Mouse (Mus musculus) large intestine, adult 2 months (tissue): ENCODE measurements around the gene Rabgef1. TPM values are rescaled to one million over a fixed set of nuclear protein-coding genes. Genes with fewer than 3 reads are reported as not detected.

Experiments used
- DNase-seq: peaks from one replicate; pipeline ENCODE4 v3.0.0-alpha.2; 2012; ENCODE audit warnings: low read depth, low spot score
- WGBS: fragments of 180-500 bp; shearing (Covaris S2); methylation state at CpG from one replicate; pipeline ENCODE4 v1.1.7; 2018; 5-methylcytosine and 5-hydroxymethylcytosine counted together
- polyA plus RNA-seq: library from polyadenylated mRNA; depleted of rRNA; stranded (reverse); fragments of >200 nt; gene quantifications from 2 replicates; pipeline ENCODE4 v1.2.3, GENCODE M21; 2012

Gene Rabgef1
- polyA plus RNA-seq, 1 experiment = 11.7 TPM

DNA sequence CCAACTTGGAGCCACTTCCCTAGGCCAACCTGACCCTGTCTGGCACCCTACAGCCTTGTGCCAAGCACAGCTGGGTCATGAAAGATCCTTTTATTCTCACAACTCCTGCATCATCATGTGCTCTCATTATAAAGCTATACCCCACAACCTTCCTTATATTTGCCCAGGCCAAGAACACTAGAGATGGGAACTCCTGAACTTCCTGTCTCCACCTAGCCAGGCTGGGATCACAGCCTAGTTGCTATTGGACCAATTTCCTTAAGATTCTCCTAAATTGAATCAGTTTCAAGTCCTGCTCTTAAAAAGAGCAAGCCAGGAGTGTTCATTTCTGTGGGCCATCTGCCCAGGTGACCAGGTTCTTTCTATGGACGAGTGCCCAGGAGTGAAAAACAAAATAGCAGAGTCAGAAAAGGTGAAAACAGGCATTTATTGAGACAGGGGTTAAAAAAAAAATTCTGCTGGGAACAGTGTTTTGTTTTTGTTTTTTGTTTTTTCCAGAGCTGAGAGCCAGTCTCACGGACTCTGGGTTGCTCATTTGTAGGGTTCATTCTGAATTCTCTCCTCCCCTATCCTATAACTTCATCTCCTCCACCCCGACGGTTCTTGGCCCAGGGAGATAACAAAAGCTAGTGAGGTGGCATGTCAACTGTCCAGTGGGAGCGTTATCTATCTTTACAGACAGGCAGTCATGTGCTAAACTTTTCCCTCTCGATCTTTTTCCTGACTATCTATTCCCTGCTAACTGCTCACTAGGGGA is 754 bp upstream of the Rabgef1 start:
- DNase-seq = no peak
- WGBS = 8% methylated on average over 6 of the region's 6 CpGs

- WGBS = under 1% methylated on average over 44 of the region's 46 CpGs
- no peak for DNase-seq
These were observed 481 bp downstream of the Rabgef1 start for GRCm38 (mm10) chr5:130171956-130172601.

- 83% methylated on average over 4 of the region's 4 CpGs for WGBS
- no peak for DNase-seq
These were observed 1.4 kb downstream of the Rabgef1 start for GRCm38 (mm10) chr5:130173012-130173411.

- DNase-seq = no peak
- 57% methylated on average over 4 of the region's 4 CpGs for WGBS
These were observed 6.3 kb downstream of the Rabgef1 start for GRCm38 (mm10) chr5:130177871-130178270.

DNA sequence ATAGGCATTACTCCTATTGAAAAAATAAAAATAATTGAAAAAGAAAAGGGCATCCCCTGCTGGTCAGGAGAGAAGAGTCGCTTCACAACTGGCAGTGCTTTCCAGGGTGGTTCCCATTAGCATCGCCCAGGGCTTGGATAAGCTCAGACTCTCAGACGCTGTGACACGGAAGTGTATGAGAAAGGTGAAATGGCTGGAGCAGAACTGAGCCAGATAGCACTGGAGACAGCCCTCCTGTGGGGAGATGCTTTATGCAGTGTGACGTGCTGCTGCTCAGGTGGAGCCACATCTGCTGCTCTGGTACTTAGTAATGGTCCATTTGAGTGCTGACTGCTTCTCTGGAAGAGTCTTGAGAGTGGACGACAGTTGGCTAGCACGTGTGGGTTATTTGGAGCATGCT is 8.8 kb downstream of the Rabgef1 start:
- 75% methylated on average over 7 of the region's 7 CpGs for WGBS

DNA sequence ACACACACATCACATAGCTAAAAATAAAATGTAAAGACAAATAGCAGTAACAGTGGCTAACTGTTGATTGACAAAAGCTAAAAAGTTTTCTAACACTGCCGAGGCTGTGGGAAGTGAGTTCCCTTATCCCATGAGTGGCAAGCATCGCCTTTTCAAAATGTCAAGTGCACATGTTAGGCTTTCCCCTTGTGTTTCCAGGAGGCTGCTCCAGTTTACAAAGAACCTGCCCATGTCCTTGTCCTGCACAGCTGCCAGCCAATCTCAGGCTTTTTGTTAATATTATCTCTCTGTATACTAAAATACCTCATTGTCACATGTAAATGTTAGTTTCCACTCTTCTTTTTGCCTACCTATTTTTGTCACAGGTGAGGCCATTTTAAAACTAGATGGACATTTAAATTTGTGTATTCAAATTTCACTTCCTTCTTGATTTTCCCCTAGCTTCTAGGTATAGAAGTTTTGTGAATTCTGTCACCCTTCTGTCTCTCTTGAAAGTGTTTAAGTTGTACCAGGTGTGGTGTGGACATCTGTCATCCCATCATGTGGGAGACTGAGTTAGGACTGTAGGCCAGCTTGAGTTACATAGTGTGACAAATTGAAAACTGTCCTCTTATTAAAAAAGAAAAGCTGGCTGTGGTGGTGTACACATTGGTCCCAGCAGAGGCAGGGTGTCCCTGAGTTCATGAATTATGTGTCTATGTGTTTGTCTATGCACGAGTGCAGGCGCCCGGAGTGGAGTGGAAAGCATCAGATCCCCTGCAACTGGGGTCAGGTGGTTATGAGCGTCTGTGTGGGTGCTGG is 10.3 kb downstream of the Rabgef1 start:
- no peak for DNase-seq
- 57% methylated on average over 6 of the region's 6 CpGs for WGBS

More for the DNA sequence above, 8.8 kb downstream of the Rabgef1 start:
- no peak for DNase-seq

DNA sequence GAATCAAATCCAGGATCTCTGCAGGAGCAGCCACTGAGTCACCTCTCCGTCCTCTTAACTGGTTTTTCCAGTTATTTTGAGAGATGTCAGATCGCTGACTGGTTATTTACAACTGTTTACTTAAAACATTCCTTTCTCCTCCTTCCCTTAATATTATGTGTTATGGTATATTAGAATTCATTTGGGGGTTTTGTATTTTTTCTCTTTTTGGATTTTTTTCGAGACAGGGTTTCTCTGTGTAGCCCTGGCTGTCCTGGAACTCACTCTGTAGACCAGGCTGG is 10.9 kb downstream of the Rabgef1 start:
- 26% methylated on average over 3 of the region's 3 CpGs for WGBS
- no peak for DNase-seq

- 63% methylated on average over 9 of the region's 9 CpGs for WGBS
- no peak for DNase-seq
These were observed 12.7 kb downstream of the Rabgef1 start for GRCm38 (mm10) chr5:130184193-130184856.

DNA sequence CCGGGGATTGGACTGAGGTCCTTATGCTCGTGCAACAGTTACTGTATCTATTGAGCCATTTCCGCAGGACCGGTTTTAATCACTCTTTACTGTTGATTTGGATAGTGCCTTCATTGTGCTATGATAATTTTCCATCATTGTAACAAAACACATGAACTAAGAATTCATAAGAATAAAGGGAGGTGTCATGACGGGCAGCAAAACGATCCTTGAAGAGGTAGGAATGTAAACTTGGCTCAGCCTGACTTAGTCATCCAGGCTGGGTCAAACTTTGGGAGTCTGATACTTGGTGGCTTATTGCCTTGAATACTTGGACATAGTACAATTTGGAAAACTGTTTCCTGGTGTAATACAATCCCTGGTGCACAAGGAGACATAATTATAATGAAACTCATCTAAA is 13.7 kb downstream of the Rabgef1 start:
- DNase-seq = no peak
- 51% methylated on average over 6 of the region's 6 CpGs for WGBS

DNA sequence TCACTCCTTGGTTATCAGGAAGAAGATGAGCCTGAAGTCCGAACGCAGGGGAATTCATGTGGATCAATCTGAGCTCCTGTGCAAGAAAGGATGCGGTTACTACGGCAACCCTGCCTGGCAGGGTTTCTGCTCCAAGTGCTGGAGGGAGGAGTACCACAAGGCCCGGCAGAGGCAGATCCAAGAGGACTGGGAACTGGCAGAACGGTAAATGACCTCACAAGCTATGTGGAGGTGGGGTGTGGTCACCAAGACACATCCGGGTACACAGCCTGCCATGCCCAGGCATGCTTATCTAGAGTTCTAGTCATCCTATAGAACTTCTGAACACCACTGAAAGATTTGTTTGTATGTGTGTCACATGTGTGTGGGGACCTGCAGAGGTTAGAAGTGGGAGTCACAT is 15.8 kb downstream of the Rabgef1 start:
- 51% methylated on average over 7 of the region's 7 CpGs for WGBS
- DNase-seq = no peak

- 89% methylated on average over 6 of the region's 6 CpGs for WGBS
- DNase-seq = no peak
These were observed 19.3 kb downstream of the Rabgef1 start for GRCm38 (mm10) chr5:130190909-130191308.

- 48% methylated on average over 6 of the region's 6 CpGs for WGBS
- DNase-seq = no peak
These were observed 20.3 kb downstream of the Rabgef1 start for GRCm38 (mm10) chr5:130191865-130192264.

GRCm38 (mm10) chr5:130192356-130192944 is 20.9 kb downstream of the Rabgef1 start:
- DNase-seq = no peak
- 70% methylated on average over 2 of the region's 2 CpGs for WGBS

- WGBS = 79% methylated on average over 3 of the region's 3 CpGs
- no peak for DNase-seq
These were observed 22.2 kb downstream of the Rabgef1 start for GRCm38 (mm10) chr5:130193760-130194159.

DNA sequence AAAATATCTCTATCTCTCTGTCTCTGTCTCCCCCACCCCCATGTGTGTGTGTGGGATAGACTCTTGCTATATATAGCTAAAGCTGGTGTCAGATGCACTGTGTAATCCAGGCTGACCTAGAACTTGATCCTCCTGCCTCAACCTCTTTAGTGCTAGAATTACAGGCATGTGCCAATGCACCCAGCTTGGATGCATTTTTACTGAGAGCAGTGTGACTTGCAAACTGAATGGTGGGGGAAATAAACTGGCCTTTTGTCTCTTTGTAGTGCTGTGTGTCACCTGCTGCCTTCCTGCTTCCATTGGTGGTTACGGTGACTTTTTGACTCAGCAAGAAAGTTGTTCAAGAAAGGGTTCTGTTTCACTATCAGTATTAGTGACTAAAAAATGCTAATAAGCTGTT is 24.7 kb downstream of the Rabgef1 start:
- no peak for DNase-seq
- 89% methylated on average over 1 of the region's 1 CpGs for WGBS

GRCm38 (mm10) chr5:130197454-130197853 is 25.9 kb downstream of the Rabgef1 start:
- WGBS = 64% methylated on average over 3 of the region's 3 CpGs
- DNase-seq = no peak

DNA sequence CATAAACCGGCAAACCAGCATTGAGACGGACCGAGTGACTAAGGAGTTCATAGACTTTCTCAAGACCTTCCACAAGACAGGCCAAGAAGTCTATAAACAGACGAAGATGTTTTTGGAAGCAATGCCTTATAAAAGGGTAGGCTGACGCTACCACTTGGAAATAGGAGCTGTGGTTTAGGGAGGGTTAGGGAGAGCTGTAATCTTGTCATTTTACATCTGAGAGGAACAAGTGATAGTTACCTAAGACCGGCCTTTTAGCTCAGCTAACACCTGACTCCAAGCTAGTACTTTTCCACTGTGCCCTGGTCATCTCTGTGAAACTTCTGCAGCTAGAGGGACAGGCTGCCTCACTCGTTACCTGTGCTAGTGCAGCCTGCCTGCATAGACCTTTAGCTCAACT is 26.4 kb downstream of the Rabgef1 start:
- no peak for DNase-seq
- 79% methylated on average over 7 of the region's 7 CpGs for WGBS

DNA sequence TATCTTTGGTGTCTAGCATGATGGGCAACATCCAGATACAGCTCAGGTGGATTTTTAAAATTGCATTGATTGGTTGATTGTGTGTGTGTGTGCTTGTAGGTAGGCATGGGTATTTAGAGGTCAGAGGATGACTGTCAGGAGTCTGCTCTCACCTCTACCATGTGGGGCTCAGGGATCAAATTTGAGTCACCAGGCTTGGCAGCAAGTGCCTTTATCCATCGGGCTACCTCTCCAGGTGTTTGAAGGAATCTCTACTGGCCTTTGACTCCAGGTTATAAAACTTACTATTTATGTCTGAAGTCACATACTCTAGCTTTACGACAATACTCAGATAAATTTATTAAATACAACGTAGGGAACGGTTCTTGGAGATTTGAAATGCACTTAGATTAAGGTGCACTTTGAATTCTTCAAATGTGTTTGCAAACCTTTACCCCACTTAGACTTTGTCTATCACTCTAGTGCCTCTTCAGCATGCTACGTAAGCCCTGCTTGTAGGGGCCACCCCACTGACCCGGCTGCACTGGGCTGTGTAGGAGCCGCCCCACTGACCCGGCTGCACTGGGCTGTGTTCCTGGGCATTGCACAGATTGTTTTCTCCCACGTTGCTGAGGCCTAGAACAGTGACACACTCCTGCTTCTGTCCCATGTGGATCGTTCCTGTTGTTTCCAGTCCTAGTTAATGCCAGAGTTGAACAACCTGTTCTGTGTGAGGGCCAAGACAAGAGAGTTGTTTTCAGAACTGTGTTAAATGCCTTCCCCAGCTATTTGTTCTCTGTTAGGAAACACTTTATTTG is 28.8 kb downstream of the Rabgef1 start:
- no peak for DNase-seq
- 46% methylated on average over 10 of the region's 10 CpGs for WGBS

DNA sequence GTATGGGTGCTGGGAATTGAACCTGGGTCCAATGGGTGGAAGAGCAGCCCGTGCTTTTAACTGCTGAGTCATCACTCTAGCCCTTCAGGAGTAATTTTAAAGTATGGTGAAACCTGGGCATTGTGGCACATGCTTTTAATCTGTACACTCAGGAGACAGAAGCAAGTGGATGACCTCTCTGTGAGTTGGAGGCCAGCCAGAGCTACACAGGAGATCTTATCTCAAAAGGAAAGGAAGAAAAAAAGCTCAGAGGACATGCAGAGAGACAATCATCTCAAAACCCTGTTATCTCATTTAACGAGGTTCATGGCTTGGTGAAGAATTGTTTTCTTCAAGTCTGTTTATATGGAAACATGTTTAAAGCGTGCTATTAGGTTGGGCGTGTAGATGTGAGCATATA is 32.4 kb downstream of the Rabgef1 start:
- DNase-seq = no peak
- 41% methylated on average over 4 of the region's 4 CpGs for WGBS
